Mouse (Mus musculus) left cerebral cortex, postnatal 4 days (tissue): Measurements from ENCODE around the gene Cds2. TPM values are rescaled to one million over a fixed set of nuclear protein-coding genes. Genes with fewer than 3 reads are reported as not detected.
"Not testable (repeated sequence)": the region's sequence is repeated elsewhere in the genome, so short reads cannot be mapped to it uniquely, and the experiment has no call there.

Source experiments
- DNase-seq: peaks from one replicate; pipeline ENCODE4 v3.0.0-alpha.2; 2022
- intact Hi-C: fragments of 180-260 bp; cut with DNase I; formaldehyde crosslinking; loops from one replicate; pipeline ENCODE4 v1.15.1; 2025
- total RNA-seq, 2 experiments: library from RNA; stranded (reverse); gene quantifications; 2 replicates each; pipeline ENCODE4 v1.2.3; 2021

Cds2 gene
- total RNA-seq, 2 experiments from 2014 or later, result 96.4 to 110 TPM

DNA sequence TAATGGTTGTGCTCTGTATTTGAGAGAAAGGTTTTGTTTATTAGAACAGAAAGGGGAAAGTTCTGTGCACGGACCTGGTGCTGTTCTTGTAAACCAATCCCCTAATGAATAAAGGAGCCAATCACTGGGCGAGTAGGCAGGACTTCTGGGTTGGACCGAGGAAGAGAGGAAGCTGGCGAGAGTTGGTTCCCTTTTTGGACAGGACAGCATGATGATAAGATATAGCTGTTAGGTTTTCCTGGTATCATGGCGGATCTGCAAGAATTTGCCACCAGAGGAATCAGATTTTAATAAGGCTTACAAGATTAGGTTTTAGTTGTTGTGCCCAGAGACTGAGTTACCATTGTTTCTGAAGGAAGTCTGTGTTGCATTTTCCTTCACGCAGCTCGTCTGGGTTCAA lies 26.3 kb downstream of the Cds2 start:
- DNase-seq, intact Hi-C loops: not testable (repeated sequence)

DNA sequence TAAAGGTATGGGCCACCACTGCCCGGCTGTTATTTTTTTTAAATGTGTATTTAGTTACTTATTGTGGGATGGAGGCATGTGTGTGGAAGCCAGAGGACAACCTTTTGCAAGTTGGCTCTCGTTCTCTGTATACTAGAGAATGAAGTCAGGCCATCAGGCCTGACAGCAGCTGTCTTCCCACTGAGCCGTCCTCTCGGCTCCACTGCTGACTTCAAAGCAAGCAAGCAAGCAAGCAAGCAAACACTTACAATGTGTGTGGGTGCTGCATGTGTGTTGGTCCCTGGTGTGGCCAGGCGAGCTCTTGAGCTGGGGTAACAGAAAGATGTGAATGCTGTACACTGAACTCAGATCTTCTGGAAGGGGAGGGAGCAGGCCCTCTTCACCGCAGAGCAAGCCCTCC lies 27.9 kb downstream of the Cds2 start:
- DNase-seq, result no peak
- intact Hi-C loops, result no loop called here

DNA sequence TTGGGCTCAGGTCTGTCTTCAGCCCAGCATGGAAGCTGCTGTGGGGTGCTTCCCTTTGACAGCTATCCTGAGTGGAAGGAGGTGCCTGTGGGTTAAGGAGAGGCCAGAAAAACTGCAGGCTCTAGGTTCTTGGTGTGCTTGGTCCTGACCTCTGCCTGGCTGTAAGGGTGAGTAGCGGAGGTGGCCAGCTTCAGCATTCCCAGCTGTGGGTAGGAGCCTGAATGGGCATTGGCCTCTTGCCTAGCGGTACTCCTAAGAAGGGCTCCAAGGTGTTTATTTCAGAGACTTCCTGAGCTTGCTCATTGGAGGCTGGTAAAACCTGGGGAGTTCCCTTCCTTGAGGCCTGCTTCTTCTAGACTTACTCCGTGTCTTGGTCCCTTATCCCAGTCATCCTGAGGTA lies 28.3 kb downstream of the Cds2 start:
- intact Hi-C loops, result no loop called here
- no peak for DNase-seq

DNA sequence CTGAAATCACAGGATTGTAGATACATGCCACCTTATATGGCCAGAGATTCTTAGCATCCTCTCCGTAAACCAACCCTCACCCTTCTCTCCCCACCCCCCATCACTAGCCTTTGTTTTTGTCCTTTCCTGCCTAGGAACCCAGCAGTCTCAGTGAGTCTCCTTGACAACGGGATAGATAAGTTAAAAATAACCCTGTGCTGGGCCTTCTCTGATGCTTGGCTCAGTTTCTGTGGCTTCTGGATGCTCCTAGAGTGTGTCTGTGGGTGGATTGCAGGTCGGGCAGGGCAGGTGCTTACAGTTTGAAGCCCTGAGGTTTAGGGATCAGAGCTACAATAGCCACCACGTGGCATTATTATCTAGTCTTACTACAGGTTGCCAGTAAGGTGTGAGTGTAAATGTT lies 29.1 kb downstream of the Cds2 start:
- DNase-seq, result no peak
- intact Hi-C loops, result no loop called here

DNA sequence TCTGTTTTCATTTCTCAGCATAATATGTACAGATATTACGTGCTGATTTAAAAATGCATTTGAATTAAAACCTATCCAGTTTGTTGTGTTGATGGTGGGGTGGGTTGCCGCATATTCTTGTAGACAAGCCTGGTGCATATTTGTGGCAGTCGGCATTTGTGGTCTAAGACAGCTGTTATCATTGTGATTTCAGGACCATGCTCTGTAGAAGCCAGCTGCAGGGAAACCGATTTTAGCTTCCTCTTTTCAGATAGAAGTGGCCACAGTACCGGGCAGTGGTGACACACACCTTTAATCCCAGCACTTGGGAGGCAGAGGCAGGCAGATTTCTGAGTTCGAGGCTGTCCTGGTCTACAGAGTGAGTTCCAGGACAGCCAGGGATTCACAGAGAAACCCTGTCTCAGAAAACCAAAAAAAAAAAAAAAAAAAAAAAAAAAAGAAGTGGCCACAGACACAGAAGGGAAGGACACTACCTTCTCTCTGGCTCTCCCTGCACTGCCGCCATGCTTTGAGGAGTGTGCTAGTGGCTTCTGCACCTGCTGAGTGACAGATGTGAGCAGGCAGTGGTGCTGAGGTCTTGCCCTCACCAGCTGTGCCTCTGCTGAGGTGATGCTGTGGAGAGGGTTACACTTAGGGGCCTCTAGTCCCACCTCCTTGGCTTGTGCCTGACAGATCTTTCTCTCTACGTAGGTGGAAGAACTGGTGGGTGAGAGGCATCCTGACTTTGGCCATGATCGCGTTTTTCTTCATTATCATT lies 30.9 kb downstream of the Cds2 start:
- intact Hi-C loops, result no loop called here
- no peak for DNase-seq

DNA sequence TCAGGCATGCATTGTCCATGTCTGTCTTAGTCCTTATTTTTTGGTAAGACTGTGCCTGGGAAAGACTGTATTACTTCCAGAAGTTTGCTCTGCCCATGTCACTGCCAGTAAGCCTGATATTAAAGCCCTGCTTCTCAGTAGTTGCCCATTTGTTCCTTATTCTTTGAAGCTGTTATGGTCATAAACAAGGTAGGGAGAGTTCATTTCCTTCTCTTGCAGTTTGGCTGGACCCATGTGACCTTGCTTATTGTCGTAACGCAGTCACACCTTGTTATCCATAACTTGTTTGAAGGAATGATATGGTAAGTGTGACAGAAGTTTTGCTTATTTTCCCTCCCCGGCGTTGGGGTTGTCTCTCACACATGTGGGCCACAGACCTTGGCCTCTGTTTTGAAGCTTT lies 35.3 kb downstream of the Cds2 start:
- no peak for DNase-seq
- intact Hi-C loops, result no loop called here

DNA sequence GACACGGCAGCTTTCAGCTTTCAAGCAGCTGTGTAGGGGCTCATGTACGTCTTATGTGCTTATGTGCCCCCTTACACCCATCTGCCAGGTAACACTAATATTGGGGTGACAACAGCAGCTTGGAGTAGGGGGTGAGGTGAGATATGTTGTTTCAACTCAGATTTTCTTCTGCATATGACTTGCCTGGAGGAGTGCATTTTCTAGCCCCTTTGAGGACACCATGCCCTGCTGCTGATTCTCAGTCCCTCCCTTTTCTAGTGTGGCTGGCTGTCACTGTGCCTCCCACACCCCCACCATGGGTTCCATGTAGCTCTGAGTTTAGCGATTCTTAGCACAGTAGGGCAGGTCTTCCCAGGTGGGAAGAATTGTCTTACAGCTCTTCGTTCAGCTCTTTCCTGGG lies 38.5 kb downstream of the Cds2 start:
- intact Hi-C loops, result no loop called here
- DNase-seq, result no peak

DNA sequence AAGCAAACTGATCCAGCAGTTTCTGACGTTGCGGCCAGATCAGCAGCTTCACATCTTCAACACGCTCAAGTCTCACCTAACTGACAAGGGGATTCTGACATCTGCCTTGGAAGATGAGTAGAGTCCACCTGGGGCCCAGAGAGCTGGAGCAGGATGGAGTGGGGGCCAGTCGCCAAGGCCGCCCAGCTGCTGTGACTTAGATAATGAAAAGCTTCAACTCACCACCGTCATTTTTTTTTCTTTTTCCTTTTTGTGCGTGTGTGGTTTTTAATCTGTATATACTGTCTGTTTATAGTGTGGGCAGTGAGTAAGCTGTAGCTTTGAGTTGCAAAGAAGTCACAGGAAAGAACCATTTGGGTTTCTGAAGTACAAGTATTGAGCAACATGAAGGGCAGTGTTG lies 42.2 kb downstream of the Cds2 start:
- DNase-seq, result no peak
- intact Hi-C loops, result no loop called here

DNA sequence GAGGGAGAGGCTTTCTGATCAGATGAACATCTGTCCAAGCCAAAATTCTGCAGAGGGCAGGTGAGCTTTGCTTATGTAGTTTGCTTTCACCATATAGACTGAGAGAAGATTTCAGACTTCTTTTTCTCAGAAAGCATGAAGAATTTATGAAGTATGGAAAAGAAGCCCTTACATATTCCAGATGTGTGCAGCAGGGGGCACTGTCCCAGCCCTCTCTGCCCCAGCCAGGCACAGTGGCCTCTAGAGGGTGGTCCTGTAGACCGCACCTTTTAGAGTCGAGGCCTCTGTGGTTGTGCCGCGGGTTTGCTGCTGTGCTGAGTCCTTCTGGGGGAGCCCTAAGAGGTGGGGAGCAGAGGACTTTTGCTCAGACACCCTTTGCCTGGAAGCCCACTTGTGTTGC lies 43.0 kb downstream of the Cds2 start:
- DNase-seq, result no peak
- intact Hi-C loops, result no loop called here

DNA sequence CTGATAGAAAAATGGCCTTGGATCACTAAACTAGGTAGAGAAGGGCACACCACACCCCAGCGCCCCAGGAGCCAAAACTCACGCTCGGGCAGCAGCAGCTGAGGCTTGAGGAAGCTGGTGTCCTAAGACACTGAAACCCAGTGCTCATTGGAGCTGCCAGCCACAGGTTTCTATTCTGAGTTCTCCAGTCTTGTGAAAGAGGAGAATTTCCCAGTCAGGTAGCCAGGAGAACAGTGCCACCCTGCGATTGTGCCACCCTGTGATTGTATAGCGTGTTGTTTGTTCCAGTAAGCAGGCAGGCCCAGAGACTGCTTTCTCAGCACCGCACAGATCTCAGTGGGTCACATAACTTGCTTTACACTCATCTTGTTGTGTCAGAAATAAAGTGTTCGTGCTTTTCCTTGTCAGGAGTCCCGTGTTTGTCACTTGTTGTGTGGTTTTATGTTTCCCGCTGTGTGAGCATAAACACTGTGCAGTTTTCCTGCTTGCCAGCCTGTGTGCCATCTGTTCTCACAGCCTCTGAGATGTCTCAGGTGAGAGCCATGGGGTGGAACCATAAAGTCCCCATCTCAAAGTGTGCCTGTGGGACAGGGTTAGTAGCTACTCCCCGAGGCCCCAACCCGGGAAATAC lies 44.4 kb downstream of the Cds2 start:
- intact Hi-C loops, result no loop called here
- no peak for DNase-seq

DNA sequence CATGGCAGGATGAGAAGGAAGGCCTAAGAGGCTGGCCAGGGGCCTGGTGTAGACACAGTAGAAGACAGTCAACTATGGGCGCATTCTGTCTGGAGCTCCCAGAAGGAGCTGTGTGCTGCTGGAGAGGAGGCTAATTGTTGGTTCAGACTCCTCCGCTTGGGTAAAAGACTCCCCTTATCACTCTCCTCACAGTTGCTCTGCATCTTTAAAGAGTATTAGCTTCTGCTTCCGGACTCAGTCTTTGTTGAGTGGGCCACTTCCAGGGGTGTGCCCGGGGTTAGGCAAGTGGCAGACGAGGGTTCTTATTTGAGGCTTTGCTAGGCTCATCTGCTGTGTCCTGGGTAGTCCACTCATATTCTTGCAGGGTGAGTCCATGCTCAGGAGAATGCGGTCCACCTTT lies 45.9 kb downstream of the Cds2 start:
- intact Hi-C loops, result no loop called here
- no peak for DNase-seq

DNA sequence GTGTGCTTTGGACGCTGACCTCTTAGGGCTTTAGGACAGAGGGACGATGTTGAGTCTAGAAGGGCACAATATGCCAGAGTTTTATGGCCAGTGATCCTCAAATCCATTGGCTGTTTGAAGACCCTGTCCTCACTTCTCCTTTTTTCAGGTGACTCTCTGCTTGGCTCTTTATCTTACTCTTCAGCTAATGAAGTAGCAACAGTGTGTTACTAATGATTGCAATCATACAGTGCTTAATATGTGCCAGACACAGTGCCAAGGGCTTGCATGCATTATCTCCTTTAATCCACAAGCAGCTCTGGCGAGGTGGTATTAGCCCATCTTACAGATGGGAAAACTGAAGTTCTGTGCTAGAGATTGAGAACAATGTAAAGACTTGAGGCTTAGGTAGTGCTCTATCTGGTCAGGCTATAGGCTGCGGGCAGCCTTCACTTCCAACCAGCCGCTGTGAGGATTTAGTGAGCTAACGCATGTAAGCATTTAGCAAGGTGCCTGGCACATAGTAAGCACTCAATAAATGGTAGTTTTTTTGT lies 46.5 kb downstream of the Cds2 start:
- DNase-seq, result no peak
- intact Hi-C loops, result no loop called here

DNA sequence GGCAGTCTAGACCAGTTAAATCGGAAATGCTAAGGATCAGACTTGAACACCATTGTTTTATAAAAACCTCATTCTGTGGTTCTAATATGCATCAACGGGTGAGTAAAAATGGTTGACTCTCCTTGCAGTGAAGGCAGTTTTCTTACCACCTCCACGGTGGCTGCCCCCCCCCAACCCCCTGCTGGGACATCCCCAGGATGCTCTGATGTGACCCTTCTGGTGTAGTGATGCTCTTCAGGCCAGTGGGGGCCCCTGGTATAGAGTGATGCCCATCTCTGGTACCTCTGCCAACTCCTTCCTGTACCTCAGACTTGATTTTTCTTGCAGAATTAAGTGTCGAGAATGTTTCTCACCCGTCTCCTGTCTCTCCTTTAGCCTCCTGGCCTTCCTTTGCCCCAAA lies 49.7 kb downstream of the Cds2 start:
- no peak for DNase-seq
- intact Hi-C loops, result no loop called here

DNA sequence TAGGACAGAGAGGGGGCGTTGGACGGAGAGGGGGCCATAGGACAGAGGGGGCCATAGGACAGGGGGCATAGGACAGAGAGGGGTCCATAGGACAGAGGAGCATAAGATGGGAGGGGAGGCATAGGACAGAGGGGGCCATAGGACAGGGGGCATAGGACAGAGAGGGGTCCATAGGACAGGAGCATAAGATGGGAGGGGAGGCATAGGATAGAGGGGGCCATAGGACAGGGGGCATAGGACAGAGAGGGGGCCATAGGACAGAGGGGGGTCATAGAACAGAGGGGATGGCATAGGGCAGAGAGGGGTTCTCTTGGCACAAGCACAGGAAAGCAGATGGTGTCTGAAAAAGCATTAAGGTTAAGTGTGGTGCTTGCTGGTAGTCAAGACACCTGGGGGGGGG lies 50.6 kb downstream of the Cds2 start:
- intact Hi-C loops, result no loop called here
- no peak for DNase-seq

DNA sequence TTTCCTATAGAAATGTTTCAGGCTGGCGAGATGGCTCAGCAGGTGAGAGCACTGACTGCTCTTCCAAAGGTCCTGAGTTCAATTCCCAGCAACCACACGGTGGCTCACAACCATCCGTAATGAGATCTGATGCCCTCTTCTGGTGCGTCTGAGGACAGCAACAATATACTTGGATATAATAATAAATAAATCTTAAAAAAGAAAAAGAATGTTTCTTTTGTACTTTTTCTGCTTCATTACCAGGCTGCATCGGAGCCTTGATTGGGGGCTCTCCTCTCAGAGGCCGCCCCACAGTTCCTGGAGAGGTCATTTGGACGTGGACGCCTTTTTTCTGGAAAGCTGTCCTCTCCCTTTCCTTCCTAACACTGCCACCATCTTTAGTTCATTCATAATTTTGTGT lies 51.1 kb downstream of the Cds2 start:
- DNase-seq, intact Hi-C loops: not testable (repeated sequence)

DNA sequence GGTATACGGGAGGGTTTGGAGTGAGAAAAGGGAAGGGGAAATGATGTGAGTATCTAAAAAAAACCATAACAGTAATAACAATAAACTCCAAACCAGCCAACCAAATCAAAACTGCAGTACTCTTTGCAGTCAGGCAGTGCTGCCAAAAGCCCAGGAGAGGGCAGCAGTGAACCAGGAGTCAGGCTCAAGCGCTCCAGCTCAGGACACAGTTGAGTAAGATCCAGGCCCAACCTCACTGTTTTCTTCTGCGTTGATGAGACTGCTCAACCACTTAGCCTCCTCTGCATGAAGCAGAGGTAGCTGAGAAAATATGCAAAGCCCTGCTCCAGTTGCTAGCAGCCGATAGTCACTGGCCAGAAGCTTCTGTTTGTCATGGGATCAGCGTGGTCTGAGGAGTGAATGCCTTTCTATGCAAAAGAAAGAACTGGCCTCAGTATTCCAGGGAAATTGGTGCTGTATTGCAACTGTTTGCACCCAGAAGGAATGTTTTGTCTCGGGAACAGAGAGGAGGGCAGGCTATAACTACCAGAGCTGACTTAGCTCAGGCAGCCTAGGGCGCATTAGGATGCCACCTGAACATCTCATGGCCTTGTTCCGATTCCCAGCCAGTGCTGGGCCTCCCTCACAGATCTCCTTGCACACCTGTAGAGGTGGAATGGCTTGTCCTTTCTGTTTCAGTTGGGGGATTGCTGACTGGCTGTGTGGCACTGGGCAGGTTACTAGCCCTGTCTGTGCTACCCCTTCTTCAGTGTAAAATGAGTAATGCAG lies 53.3 kb downstream of the Cds2 start:
- intact Hi-C loops, result loop anchor here (2.0 kb wide), 1 partner anchor 169 kb away; no protein-coding TSS in a partner anchor
- peak; percentile 67 for DNase-seq

DNA sequence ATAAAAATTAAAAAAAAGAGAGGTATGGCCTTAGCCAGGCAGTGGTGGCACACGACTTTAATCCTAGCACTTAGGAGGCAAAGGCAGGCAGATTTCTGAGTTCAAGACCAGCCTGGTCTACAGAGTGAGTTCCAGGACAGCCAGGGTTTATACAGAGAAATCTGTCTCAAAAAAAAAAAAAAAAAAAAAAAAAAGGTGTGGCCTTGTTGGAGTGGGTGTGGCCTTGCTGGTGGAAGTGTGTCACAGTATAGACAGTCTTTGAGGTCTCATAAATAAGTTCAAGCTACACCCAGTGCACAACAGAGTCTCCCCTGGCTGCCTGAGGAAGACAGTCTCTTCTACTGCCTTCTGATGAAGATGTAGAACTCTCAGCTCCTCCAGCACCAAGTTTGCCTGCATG lies 54.2 kb downstream of the Cds2 start:
- intact Hi-C loops, result loop anchor here (2.0 kb wide), 1 partner anchor 168 kb away; no protein-coding TSS in a partner anchor
- DNase-seq, result no peak

DNA sequence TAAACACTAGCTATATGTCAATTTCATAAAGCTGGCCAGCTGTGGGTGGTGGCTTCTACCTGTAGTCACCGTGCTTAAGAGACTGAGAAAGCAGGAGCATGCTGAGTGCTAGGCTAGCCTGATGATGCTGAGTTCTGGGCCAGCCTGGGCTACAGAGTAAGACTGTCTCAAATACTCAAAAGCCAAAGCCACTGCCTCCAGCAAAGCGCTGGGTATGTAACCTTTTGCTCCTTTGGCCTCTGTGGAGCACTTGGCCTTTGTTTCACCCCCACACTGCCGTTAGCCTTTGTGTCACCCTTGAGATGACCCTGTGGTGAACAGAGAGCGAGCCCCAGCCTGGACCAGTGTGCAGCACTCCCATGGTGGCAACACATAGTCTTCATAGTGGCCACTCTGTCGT lies 57.6 kb downstream of the Cds2 start:
- intact Hi-C loops, result no loop called here
- no peak for DNase-seq

DNA sequence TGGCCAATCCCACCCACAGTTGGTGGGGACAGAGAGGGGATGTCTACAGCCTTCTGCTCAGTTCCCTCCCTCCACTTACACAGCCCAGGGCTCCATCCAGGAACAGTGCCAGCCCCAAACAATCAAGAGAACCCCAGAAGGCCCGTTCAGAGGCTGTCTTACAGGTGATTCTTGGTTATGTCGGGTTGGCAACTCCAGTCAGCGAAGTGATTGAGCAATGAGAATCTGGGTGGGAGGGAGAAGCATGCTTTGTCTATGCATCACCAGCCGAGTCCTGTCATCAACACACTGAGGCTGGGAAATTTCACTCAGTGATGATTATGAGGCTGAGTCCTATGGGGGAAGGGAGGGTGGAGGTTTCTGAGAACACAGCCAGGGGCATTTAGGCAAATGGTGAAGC lies 60.6 kb downstream of the Cds2 start:
- intact Hi-C loops, result no loop called here
- peak; percentile 24 for DNase-seq

DNA sequence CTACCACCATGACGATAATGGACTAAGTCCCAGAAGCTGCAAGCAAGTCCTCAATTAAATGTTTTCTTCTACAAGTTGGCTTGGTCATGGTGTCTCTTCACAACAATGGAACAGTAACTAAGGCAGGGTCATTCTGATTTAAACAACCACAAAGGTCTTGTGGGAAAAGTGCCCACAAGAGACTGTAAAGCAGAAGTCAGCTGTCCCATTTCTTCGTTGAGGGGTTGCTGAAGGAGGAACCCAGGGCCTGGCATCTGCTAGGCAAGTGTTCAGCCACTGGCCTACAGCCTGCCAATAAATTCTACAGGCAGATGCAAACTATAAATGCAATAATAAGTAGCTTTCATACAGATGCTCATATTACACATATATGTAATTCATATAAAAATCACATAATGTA lies 74.3 kb downstream of the Cds2 start:
- intact Hi-C loops, result no loop called here
- DNase-seq, result no peak

DNA sequence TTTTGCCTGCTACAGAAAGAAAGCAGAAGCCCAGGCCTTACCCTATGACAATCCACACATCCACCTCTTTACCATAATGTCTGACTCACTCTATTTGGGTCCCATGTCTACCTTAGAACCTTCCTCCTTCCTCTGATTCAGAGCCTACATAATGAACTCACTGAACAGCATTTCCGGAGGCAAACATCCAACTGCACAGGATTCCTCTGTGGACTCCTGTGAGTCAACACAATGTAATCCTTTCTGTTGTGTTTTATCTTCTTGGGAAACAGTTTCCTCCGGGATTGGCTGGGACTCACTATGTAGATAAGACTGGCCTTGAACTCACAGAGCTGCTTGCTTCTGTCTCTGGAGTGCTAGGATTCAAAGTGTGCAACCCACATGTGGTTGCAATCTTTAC lies 77.4 kb downstream of the Cds2 start:
- no peak for DNase-seq
- intact Hi-C loops, result no loop called here

DNA sequence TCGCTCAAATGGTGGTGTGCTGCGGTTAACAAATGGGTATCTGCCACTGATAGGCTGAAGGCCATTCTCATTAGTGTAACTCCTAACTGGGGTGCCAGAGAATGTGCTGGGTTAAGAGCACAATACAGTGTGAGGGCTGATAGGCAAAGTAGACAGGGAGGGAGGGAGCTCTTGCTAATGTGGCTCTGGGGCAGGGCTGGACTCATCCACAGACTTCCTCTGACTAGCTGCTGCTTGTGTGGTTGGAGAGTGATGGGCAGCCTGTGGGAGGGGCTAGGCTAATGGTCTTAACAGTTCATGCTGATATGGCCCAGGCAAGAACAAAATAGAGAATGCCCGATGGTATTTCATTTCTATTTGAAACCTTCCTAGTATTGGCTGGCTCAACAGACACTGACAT lies 78.3 kb downstream of the Cds2 start:
- intact Hi-C loops, result no loop called here

More for the DNA sequence above, 78.3 kb downstream of the Cds2 start:
- no peak for DNase-seq
